Mouse (Mus musculus) embryo, embryonic 11 days (tissue): ENCODE measurements around the gene Ttc30a1.

Experiments used
- DNase-seq: peaks from one replicate; pipeline ENCODE4 v3.0.0-alpha.2; 2015

The Ttc30a1 gene

GRCm38 (mm10) chr2:75981440-75982081, at the start of gene Ttc30a1:
Ttc30a1 (minus strand) TSS chr2:75981967.
- DNase-seq = peak; percentile 92

- peak; percentile 77 for DNase-seq
Measured at GRCm38 (mm10) chr2:76030080-76030479, 48.3 kb upstream of the Ttc30a1 start.

- peak; percentile 83 for DNase-seq
Measured at GRCm38 (mm10) chr2:76029081-76029901, 47.5 kb upstream of the Ttc30a1 start.

- DNase-seq = peak; percentile 48
Measured at GRCm38 (mm10) chr2:76016890-76017289, 35.1 kb upstream of the Ttc30a1 start.

GRCm38 (mm10) chr2:76016136-76016535, 34.4 kb upstream of the Ttc30a1 start:
- DNase-seq = no peak

- DNase-seq = no peak
Measured at GRCm38 (mm10) chr2:76015460-76015859, 33.7 kb upstream of the Ttc30a1 start.

GRCm38 (mm10) chr2:76014659-76015058, 32.9 kb upstream of the Ttc30a1 start:
- DNase-seq = no peak

- DNase-seq = peak; percentile 57
Measured at GRCm38 (mm10) chr2:76006194-76006593, 24.4 kb upstream of the Ttc30a1 start.

- peak; percentile 51 for DNase-seq
Measured at GRCm38 (mm10) chr2:76002899-76003298, 21.1 kb upstream of the Ttc30a1 start.

GRCm38 (mm10) chr2:76001392-76001791, 19.6 kb upstream of the Ttc30a1 start:
- DNase-seq = peak; percentile 65

GRCm38 (mm10) chr2:75999636-76000035, 17.9 kb upstream of the Ttc30a1 start:
- DNase-seq = peak; percentile 40

GRCm38 (mm10) chr2:75998692-75999091, 16.9 kb upstream of the Ttc30a1 start:
- DNase-seq = peak; percentile 54

- peak; percentile 53 for DNase-seq
Measured at GRCm38 (mm10) chr2:75997726-75998125, 16.0 kb upstream of the Ttc30a1 start.

GRCm38 (mm10) chr2:75994841-75995240, 13.1 kb upstream of the Ttc30a1 start:
- DNase-seq = no peak

- DNase-seq = peak; percentile 61
Measured at GRCm38 (mm10) chr2:75991581-75992205, 9.9 kb upstream of the Ttc30a1 start.

GRCm38 (mm10) chr2:75990885-75991539, 9.2 kb upstream of the Ttc30a1 start:
- DNase-seq = peak; percentile 84

GRCm38 (mm10) chr2:75989694-75990093, 7.9 kb upstream of the Ttc30a1 start:
- DNase-seq = peak; percentile 55

- DNase-seq = no peak
Measured at GRCm38 (mm10) chr2:75988779-75989363, 7.1 kb upstream of the Ttc30a1 start.

GRCm38 (mm10) chr2:75988378-75988777, 6.6 kb upstream of the Ttc30a1 start:
- peak; percentile 36 for DNase-seq

- no peak for DNase-seq
Measured at GRCm38 (mm10) chr2:75987739-75988138, 6.0 kb upstream of the Ttc30a1 start.

- DNase-seq = peak; percentile 90
Measured at GRCm38 (mm10) chr2:75985124-75985523, 3.4 kb upstream of the Ttc30a1 start.

- no peak for DNase-seq
Measured at GRCm38 (mm10) chr2:75983847-75984246, 2.1 kb upstream of the Ttc30a1 start.

- DNase-seq = no peak
Measured at GRCm38 (mm10) chr2:75983091-75983490, 1.3 kb upstream of the Ttc30a1 start.
